Mouse (Mus musculus): ENCODE data around the gene Ust. TPM values are rescaled to one million over a fixed set of nuclear protein-coding genes. Genes with fewer than 3 reads are reported as not detected.

The Ust gene
- total and polyA plus RNA-seq, 3 experiments = 1.1 to 1.7 (median 1.6) TPM

DNA sequence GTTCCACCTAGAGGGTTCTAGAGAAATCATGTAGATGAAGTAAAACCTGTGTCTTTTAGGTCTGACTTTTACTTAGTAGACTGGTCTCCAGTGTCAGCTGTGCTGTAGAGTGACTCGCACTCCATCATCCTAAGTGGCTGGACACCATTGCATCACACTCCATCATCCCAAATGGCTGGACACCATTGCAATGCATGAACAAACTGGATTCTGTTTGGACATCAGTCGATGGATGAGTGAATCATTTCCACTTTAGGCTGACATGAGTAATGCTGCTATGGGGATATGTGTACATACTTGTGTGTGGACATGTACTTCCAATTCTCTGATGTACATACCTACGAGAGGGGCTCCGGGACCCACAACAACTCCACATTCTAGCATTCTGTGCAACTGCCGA lies 187.7 kb downstream of the Ust start:
- no peak for TF ChIP-seq CTCF (IDR thresholded peaks at IDR 0.05)
- TF ChIP-seq EP300 (IDR thresholded peaks at IDR 0.05; ENCODE audit: insufficient read depth, low read depth, low read length) = no peak
- TF ChIP-seq POLR2A (IDR thresholded peaks at IDR 0.05; ENCODE audit: insufficient read depth, low read depth, low read length) = no peak
- no peak overlapping the region for H3K9ac ChIP-seq (ENCODE audit: low read depth, low read length)
- no peak for DNase-seq
- no peak overlapping the region for H3K27ac ChIP-seq
- intact Hi-C loops (cut with DNase I) = no loop called here
- no peaks in the 10 kb centered on the region for H3K79me2 ChIP-seq (replicated peaks; ENCODE audit: control insufficient read depth, insufficient read depth, low read length)
- H3K36me3 ChIP-seq (ENCODE audit: control insufficient read depth, insufficient read depth, low read length) = no peaks in the 10 kb centered on the region
- H3K27me3 ChIP-seq (ENCODE audit: control insufficient read depth, insufficient read depth, low read length) = no peaks in the 10 kb centered on the region
- WGBS = 92% methylated on average over 5 of the region's 5 CpGs
- H3K4me1 ChIP-seq (ENCODE audit: control insufficient read depth, insufficient read depth, low read length) = no peaks in the 10 kb centered on the region
- no peak overlapping the region for H3K4me3 ChIP-seq

DNA sequence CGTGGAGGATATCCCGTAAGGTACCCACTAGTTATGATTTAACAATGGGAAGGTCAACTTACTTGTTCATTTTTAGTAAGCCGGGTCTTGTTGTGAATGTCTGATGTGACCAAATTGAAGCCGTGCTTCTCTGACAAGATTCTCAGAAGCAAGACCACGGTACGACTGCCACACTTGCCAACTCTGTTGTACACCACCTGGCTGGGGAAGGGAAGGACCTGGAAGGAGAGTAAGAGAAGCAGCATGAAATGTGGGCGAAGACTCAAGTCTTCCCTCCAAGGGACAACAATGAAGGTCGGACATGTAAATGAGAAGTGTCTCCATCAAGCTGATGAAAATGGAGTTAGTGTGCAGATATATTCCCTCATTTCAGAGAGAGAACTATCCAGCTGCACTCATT lies 188.6 kb downstream of the Ust start:
- Histone ChIP-seq H3K36me3 (ENCODE audit: control insufficient read depth, insufficient read depth, low read length) (no peaks in the 10 kb centered on the region), H3K27ac (no peak overlapping the region), H3K9ac (ENCODE audit: low read depth, low read length) (no peak overlapping the region), H3K4me3 (no peak overlapping the region), H3K27me3 (ENCODE audit: control insufficient read depth, insufficient read depth, low read length) (no peaks in the 10 kb centered on the region), H3K79me2 (replicated peaks; ENCODE audit: control insufficient read depth, insufficient read depth, low read length) (no peaks in the 10 kb centered on the region), H3K4me1 (ENCODE audit: control insufficient read depth, insufficient read depth, low read length) (no peaks in the 10 kb centered on the region)
- whole genome bisulfite sequencing = 88% methylated on average over 8 of the region's 8 CpGs
- TF ChIP-seq POLR2A (IDR thresholded peaks at IDR 0.05; ENCODE audit: insufficient read depth, low read depth, low read length) (no peak), EP300 (IDR thresholded peaks at IDR 0.05; ENCODE audit: insufficient read depth, low read depth, low read length) (no peak), CTCF (IDR thresholded peaks at IDR 0.05) (no peak)
- DNase-seq = no peak
- intact Hi-C loops (cut with DNase I) = no loop called here

DNA sequence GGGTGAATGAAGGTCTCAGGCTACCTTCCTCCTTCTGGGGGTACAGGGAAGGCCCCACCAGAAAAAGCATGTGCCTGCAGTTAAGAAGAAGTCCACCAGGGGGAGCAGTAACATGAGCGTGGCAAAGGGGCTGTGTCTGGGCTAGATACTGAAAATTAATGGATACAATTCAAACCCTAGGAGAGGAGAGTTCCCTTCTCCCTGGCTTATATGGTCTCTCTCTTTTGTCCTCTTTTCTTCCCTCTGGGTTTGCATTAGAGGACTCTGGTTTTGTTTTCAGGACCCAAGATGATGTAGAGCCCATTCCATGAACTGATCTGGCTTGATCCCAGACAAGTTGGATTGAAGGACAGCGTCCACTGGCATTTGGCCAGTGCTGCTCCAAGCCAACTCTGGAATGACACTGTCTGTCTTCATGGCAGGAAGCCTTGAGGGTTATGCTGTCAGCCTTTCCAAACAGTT lies 195.3 kb downstream of the Ust start:
- 13% methylated on average over 2 of the region's 2 CpGs for WGBS
- Histone ChIP-seq H3K27me3 (ENCODE audit: control insufficient read depth, insufficient read depth, low read length) (no peaks in the 10 kb centered on the region), H3K27ac (no peak overlapping the region), H3K9ac (ENCODE audit: low read depth, low read length) (no peak overlapping the region), H3K36me3 (ENCODE audit: control insufficient read depth, insufficient read depth, low read length) (no peaks in the 10 kb centered on the region), H3K79me2 (replicated peaks; ENCODE audit: control insufficient read depth, insufficient read depth, low read length) (no peaks in the 10 kb centered on the region), H3K4me3 (no peak overlapping the region), H3K4me1 (ENCODE audit: control insufficient read depth, insufficient read depth, low read length) (no peaks in the 10 kb centered on the region)
- intact Hi-C loops (cut with DNase I) = loop anchor here (2.0 to 10.0 kb wide), 3 partner anchors 195 to 391 kb away; partner anchors contain the start of gene Ust
- TF ChIP-seq POLR2A (IDR thresholded peaks at IDR 0.05; ENCODE audit: insufficient read depth, low read depth, low read length) = no peak
- no peak for TF ChIP-seq EP300 (IDR thresholded peaks at IDR 0.05; ENCODE audit: insufficient read depth, low read depth, low read length)
- TF ChIP-seq CTCF (IDR thresholded peaks at IDR 0.05) = peak; percentile 88
- DNase-seq = peak; percentile 36 to 70

DNA sequence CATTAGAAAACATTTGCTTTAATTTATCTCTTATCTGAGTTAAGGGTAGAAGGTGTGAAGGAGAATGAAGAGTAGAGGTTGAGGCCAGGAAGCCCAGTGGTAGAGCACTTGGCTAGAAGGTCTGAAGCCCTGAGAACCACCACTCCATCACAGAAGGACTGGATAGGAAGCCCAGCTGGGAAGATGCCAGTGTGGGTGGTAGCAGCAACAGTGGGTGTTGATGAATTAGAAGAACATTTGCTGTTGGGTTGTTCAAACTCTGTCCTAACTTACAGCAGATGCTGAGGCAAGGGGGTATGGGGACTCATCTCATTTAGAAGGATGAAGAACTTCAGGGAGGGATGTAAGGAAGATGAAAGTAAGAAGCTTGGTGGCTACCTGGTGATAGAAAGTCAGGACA lies 197.9 kb downstream of the Ust start:
- Histone ChIP-seq H3K27ac (no peak overlapping the region), H3K4me3 (no peak overlapping the region), H3K36me3 (ENCODE audit: control insufficient read depth, insufficient read depth, low read length) (no peaks in the 10 kb centered on the region), H3K4me1 (ENCODE audit: control insufficient read depth, insufficient read depth, low read length) (no peaks in the 10 kb centered on the region), H3K27me3 (ENCODE audit: control insufficient read depth, insufficient read depth, low read length) (no peaks in the 10 kb centered on the region), H3K9ac (ENCODE audit: low read depth, low read length) (no peak overlapping the region), H3K79me2 (replicated peaks; ENCODE audit: control insufficient read depth, insufficient read depth, low read length) (no peaks in the 10 kb centered on the region)
- intact Hi-C loops (cut with DNase I) = loop anchor here (10.0 kb wide), 2 partner anchors 364 to 394 kb away; no protein-coding TSS in a partner anchor
- TF ChIP-seq EP300 (IDR thresholded peaks at IDR 0.05; ENCODE audit: insufficient read depth, low read depth, low read length) = no peak
- TF ChIP-seq CTCF (IDR thresholded peaks at IDR 0.05) = no peak
- TF ChIP-seq POLR2A (IDR thresholded peaks at IDR 0.05; ENCODE audit: insufficient read depth, low read depth, low read length) = no peak
- DNase-seq = no peak

DNA sequence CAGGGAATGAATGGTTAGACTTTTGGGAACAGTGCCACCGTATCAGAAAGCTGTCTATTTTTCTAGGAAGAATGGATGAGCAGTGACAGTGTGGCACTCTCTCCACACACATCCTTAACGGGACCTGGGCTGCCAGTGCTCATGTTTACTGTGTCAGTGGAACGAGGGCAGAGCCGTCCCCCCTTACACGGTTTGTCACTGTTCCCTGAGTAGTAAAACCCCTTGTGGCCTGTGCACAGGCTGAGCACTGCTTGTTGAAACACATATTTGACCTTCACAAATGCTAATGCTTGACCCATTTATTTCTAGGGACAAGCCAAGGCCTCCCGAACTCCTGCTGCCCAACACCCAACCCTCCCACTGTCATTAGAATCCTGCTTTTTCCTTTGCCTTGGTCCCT lies 209.2 kb downstream of the Ust start:
- 60% methylated on average over 6 of the region's 6 CpGs for WGBS
- no peak overlapping the region for H3K9ac ChIP-seq (ENCODE audit: low read depth, low read length)
- intact Hi-C loops (cut with DNase I) = no loop called here

DNA sequence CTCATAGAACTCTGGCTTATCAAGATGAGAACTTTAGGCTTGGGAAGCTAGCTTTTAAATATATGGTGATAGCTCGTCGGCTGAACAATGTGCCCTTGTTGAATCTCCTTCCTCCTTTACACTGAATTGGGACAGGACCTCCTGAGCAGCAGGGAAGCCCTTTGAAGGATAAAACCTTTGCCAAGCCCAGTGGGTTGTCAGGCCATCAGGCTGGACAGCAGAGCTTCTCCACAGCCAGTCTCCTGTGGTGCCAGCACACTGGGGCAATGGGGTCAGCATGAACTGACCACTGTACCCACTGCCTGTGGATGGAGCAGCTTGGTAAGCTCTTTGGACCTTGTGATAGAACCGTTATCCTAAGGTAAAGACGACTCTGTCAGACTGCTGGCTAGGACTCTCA lies 214.4 kb downstream of the Ust start:
- 69% methylated on average over 4 of the region's 4 CpGs for WGBS

More for the DNA sequence above, 209.2 kb downstream of the Ust start:
- Histone ChIP-seq H3K36me3 (ENCODE audit: control insufficient read depth, insufficient read depth, low read length) (no peaks in the 10 kb centered on the region), H3K27ac (no peak overlapping the region), H3K4me3 (no peak overlapping the region), H3K4me1 (ENCODE audit: control insufficient read depth, insufficient read depth, low read length) (no peaks in the 10 kb centered on the region), H3K79me2 (replicated peaks; ENCODE audit: control insufficient read depth, insufficient read depth, low read length) (no peaks in the 10 kb centered on the region), H3K27me3 (ENCODE audit: control insufficient read depth, insufficient read depth, low read length) (no peaks in the 10 kb centered on the region)
- DNase-seq = no peak
- no peak for TF ChIP-seq CTCF (IDR thresholded peaks at IDR 0.05)

More for the DNA sequence above, 214.4 kb downstream of the Ust start:
- H3K36me3 ChIP-seq (ENCODE audit: control insufficient read depth, insufficient read depth, low read length) = no peaks in the 10 kb centered on the region
- H3K27me3 ChIP-seq (ENCODE audit: control insufficient read depth, insufficient read depth, low read length) = no peaks in the 10 kb centered on the region
- intact Hi-C loops (cut with DNase I) = no loop called here
- no peak for DNase-seq
- TF ChIP-seq POLR2A (IDR thresholded peaks at IDR 0.05; ENCODE audit: insufficient read depth, low read depth, low read length) (no peak), EP300 (IDR thresholded peaks at IDR 0.05; ENCODE audit: insufficient read depth, low read depth, low read length) (no peak), CTCF (IDR thresholded peaks at IDR 0.05) (no peak)
- H3K79me2 ChIP-seq (replicated peaks; ENCODE audit: control insufficient read depth, insufficient read depth, low read length) = no peaks in the 10 kb centered on the region
- no peaks in the 10 kb centered on the region for H3K4me1 ChIP-seq (ENCODE audit: control insufficient read depth, insufficient read depth, low read length)
- no peak overlapping the region for H3K27ac ChIP-seq
- no peak overlapping the region for H3K9ac ChIP-seq (ENCODE audit: low read depth, low read length)
- no peak overlapping the region for H3K4me3 ChIP-seq

Measured in heart, adult 2 months (tissue).